Mouse (Mus musculus): Measurements from ENCODE around the gene Ttc9.

Ttc9 gene

DNA sequence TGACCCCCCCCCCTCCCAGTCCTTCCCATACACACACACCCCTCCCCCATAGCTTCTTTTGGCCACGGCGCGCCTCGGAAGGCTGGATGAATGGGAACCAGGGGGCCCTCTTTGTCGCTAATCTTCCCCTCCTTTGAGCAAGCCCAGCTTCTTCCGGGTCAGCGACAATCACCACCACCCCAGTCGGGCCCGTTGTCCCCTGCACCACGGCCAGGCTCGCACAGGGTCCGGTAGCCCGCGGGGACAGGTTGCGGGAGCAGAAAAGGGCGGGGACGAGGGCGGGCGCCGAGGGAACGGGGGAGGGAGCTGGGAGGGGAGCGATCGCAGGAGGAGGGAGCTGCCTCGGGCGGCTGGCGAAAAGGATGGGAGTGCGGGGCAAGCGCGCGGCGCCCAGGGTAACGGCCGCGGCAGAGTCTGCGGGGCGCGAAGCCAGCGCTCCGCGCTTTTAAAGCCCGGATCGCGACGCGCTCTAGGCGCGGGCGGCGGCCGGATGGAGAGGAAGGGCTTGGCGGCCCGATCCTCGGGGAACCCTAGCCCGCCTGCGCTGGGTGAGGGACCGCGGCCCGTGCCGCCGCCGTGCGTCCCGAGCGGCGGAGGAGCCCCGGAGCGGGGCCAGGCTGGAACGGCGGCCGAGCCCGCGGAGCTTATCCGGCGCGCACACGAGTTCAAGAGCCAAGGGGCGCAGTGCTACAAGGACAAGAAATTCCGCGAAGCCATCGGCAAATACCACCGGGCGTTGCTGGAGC, at the start of gene Ttc9:
Ttc9 (plus strand) TSS at position 335 of the 746 bp plus-strand sequence.
- peak; percentile 80 for ATAC-seq (ENCODE audit: insufficient number of reproducible peaks, low FRiP score, low TSS enrichment)

DNA sequence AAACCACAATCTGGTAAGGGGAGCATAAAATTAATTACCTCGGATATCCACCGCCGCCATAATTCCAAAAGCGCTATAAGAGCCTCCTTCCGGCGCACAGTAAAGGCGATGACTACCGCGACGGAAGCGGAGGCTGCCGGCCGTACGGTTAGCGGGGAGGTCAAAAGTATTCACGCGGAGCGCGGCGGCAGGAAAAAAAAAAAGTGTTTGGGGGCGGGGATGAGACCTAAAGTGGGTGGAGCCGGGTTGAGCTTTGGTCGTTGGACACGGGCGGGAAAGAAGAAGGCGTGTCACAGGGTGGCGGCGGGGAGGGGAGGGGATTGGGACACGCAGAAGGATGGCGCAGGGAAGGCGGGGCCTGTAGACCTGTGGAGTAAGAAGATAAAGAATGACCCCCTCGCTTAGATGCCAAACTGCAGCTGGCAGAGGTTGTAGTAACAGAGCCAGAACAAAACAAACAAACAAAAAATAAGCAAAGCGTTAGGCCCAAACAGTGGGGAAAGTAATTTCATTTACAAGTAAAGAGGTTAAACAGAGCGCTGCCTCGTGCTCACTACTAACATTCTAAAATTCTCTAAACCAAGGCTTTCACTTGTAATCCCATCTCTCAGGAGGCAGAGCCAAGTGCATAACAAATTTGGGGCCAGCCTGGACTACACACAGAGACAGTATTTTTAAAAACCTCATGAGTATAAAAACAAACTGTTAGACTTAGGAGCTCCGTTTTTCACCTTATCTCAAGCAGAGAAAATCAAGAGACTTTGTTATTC, 36.0 kb upstream of the Ttc9 start, which contains the start of gene Med6:
Med6 (minus strand) TSS at position 107 of the 770 bp plus-strand sequence.
- ATAC-seq (ENCODE audit: insufficient number of reproducible peaks, low FRiP score, low TSS enrichment): peak; percentile 97

DNA sequence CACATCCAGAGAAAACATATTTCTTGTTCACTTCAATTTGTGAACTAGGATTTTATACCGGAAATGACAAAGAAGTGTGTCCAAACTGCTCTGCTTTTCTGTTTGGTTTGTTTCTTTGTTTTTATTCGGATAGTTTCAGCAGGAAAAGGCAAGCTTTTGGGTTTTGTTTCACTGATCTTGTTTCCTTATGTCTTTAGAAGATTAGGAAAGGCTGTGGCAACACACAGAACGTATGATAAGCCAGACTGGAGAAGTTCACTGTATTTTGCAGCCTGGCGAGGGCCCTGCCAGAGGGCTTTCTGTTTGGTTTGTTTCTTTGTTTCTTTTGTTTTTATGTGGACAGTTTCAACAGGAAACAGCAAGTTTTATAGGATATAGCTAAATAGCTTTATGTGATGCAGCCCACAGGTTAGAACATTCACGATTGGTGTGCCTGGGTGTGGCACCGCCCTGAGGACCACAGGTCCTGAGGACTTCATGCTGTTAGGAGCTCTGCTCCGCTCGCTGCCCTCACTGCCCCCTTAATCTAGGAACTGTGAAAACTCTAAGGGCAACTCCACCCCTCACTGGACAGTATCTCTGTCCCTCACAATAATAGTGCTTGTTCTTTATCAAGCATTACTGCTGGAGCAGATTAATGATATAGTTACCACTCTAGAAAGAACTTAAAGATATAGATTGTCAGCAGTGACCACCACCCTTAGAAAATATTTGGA, 34.3 kb upstream of the Ttc9 start:
- ATAC-seq (ENCODE audit: insufficient number of reproducible peaks, low FRiP score, low TSS enrichment): no peak

DNA sequence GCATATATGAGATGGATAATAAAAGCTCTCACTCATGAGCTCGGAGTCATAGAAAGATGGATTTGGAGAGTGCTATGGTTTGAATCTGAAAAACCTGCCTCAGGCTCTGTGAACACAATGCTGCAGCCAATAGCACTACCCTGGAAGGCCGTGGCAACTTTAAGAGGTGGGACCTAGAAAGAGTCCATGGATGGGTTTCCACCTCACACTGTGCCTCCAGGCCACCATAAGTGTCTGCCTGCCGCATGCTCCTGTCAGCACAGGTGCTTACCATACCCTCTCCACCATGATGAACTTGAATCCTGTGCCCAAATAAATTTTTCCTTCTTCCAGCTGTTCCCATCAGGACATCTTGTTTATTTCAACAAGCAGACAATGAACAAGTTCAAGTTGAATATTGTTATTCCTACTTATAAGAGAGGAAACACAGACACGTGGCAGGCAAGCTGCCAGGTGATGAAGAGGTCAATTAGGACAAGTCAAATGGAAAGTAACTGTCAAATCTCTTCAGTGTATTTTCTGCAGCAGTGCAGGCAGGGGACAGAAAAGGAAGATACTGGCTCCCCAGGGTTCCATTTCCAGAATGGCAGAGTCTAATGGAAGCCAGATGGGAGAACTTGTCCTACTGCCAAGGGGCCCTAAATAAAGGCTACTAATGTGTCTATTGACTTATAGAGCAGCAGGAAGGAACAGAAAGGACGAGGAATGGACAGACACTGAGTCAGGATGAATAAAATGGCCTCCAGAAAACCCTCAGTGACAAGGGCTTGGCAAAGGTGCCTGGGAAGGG, 25.9 kb upstream of the Ttc9 start:
- ATAC-seq (ENCODE audit: insufficient number of reproducible peaks, low FRiP score, low TSS enrichment): no peak

DNA sequence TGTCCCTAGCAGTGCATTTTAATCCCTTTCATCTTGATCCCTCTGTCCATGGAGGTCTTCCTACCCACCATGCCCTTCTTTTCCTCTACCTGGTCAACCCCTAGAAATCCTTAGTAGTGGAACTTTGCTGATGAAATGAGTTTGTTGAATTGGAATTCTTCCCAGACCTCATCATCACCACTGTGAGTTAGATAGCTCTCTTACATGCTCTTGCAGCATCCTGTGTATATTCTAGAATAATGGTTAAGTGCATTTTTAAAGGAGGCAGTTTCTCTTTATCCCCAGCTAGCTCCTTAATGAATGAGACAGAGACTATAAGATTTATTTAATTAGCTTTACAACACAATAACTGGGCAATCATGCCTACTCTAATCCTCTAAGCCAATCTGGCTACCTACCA, 21.6 kb upstream of the Ttc9 start:
- ATAC-seq (ENCODE audit: insufficient number of reproducible peaks, low FRiP score, low TSS enrichment): no peak

DNA sequence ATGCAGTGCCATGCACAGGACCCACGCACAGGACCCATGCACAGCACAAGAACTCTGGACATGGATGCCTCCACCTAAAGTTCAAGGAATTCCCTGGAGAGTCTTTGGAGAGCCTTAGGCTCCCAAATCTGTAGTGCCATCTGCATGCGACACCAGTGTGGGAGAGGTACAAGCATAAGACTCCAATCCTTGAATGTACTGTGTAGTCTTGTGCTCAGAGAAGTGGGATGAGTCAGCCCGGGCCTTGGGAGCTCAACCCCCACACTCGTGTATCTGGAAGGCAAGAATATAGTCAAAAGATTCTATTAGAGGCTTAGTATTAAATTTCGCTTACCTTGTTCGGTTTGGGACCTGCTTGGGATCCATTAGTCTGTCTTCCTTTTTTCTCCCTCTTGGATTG, 15.2 kb upstream of the Ttc9 start:
- ATAC-seq (ENCODE audit: insufficient number of reproducible peaks, low FRiP score, low TSS enrichment): no peak

DNA sequence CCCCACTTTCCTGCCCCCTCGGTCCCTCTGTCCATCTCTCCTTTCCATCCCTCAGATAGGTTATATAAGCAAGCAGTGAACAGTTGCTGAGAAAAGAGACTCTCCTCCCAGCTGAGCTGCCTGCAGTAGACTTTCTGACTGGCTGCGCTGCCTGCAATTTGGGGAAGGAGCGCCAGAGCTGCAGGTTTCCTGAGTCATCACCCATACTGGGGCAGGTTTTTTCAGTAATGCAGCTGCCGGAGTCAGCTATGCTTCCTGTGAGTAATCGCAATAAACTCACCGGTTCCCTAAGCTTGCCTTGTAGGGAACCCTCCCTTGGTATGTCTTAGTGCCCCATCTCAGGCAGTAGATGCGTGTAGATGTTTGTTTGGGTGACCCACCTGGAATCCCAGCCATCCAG, 14.1 kb upstream of the Ttc9 start:
- ATAC-seq (ENCODE audit: insufficient number of reproducible peaks, low FRiP score, low TSS enrichment): no peak

GRCm38 (mm10) chr12:81619302-81619701, 11.7 kb upstream of the Ttc9 start:
- peak; percentile 52; the same call in 1 of the 2 replicates for ATAC-seq (ENCODE audit: insufficient number of reproducible peaks, low FRiP score, low TSS enrichment)

- ATAC-seq (ENCODE audit: insufficient number of reproducible peaks, low FRiP score, low TSS enrichment): no peak
Measured at GRCm38 (mm10) chr12:81623377-81623776, 7.7 kb upstream of the Ttc9 start.

DNA sequence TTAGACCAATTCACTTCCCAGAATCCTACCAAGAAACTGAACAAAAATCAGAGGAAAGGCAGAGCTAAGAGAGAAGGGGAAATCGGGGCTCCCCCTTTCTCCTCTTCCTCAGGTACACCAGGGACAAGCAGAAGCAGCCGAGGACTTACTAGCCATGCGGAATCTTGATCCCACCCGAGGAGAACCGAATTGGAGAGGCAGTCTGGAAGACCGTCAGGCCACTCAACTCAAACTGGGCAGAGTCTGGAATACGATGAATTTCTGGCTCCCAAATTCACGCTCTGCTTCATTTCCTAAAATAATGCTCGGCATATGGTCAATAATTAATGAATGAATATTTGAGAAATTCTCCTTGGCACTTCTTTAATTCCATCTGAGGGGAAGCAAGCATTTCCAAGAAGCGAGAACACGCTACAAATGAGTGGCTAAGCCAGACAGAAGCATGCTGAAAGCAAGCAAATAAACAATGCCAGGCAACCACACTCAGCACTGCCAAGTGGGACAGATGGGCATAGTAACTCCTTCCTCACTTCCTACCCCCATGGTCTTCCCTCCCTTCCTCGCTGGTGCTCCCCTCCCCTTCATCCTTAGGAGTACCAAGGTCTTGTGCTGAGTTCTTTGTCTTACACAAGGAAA, 4.7 kb upstream of the Ttc9 start:
- no peak for ATAC-seq (ENCODE audit: insufficient number of reproducible peaks, low FRiP score, low TSS enrichment)

DNA sequence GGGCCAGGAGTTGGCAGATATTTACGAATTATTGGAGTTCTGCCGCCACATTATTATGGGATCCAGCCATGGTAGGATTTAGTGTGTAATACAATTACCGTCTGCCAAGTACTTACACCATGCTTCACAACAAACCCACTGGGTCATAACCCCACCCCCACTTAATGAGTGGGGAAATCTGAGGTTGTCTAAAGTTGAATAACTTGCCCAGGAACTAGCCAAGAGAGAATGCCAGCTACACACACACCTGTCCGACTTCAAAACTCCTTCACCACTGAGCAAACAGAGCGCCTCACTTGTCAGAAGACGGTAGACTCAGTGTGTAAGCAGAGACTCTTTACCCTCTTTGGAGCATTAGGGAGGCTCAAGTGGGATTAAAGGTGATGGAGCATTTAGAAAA, 3.6 kb upstream of the Ttc9 start:
- ATAC-seq (ENCODE audit: insufficient number of reproducible peaks, low FRiP score, low TSS enrichment): no peak

DNA sequence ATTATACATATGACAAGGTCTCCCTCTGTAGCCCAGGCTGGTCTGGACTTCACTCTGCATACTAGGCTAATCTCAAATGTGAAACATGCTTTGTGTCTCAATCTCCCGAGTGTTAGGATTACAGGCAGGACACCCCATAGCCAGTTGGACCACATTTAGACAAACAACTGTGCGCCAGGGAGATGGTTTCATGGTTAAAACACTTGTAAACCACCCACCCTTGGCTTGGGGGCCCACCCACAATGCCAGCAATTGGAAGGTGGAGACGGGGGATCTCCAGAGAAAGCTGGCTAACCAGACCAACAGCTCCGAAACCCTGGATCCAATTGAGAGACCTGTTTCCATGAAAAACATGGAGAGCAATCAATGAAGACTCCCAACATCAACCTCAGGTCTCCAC, 3.0 kb upstream of the Ttc9 start:
- ATAC-seq (ENCODE audit: insufficient number of reproducible peaks, low FRiP score, low TSS enrichment): no peak

DNA sequence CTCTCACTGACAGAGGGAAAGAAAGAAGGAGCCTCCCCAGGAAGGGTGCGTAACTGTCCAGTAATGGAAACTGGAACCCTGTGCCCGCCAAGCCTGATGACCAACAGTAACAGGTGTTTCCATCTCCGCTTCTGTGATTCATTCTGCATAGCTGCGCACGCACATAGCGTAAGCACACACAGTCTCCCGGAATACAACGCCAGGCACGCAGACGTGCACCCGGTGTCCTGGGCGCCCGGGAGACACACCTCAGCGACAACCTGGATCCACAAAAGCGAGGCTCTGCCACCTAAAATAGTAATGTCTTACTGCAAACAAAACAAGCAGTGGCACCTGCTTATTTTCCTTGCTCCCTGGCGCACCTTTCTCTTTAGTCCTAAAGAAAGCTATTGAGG, 532 bp upstream of the Ttc9 start:
- ATAC-seq (ENCODE audit: insufficient number of reproducible peaks, low FRiP score, low TSS enrichment): peak; percentile 59; the same call in 1 of the 2 replicates

DNA sequence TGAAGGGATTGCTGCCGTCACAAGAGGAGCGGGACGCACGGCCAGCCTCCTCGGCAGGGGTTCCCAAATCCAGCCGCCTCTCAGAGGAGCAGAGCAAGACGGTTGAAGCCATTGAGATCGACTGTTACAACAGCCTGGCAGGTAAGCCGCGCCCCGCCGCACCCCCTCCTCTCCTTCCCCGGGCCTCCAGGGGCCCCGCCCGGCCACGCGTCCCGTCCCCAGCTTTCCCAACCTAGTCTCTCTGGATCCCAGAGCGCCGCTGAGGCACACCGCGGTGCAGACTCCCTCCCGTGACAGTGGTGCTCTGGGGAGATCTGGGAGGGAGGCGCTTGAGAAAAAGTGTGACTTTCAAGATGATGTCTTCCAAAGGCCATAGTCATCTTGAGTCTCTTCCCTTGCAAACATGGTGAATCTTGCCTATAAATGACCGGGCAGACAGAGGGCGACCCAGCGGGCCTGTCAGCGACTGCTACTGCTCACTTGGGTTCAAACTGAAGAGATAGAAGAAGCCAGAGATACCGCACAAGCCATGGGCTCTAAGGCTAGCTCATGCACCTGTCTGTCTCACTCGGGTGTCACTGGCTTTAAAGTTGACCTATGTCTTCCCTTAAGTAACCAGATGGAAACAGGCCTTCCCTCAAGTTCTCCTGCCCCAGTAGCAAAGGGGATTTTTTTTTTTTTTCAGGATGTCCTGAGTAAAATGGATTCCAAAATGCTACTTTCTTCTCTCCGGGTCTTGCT, 782 bp downstream of the Ttc9 start:
- ATAC-seq (ENCODE audit: insufficient number of reproducible peaks, low FRiP score, low TSS enrichment): 0 out of 2 replicates have a peak, but pooled peaks have one; percentile 24

- ATAC-seq (ENCODE audit: insufficient number of reproducible peaks, low FRiP score, low TSS enrichment): no peak
Measured at GRCm38 (mm10) chr12:81633246-81633645, 2.2 kb downstream of the Ttc9 start.

DNA sequence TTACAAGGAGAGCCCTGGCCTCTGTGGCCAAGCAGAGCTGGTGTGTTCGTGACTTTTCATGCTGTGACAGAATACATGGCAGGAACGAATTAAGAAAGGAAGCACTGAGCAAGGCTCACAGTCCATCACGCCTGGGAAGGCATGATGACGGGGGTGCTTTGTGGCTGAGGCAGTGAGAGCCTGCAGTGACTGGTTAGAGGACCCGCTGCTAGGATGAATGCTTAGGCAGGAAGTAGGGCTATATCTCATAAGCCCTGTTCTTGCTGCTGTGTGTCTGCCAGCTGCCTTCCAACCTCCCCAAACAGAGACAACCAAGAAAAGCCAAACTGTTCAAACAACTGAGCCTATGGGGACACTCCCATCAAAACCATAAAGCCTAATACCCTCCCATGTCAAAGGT, 9.6 kb downstream of the Ttc9 start:
- ATAC-seq (ENCODE audit: insufficient number of reproducible peaks, low FRiP score, low TSS enrichment): no peak

DNA sequence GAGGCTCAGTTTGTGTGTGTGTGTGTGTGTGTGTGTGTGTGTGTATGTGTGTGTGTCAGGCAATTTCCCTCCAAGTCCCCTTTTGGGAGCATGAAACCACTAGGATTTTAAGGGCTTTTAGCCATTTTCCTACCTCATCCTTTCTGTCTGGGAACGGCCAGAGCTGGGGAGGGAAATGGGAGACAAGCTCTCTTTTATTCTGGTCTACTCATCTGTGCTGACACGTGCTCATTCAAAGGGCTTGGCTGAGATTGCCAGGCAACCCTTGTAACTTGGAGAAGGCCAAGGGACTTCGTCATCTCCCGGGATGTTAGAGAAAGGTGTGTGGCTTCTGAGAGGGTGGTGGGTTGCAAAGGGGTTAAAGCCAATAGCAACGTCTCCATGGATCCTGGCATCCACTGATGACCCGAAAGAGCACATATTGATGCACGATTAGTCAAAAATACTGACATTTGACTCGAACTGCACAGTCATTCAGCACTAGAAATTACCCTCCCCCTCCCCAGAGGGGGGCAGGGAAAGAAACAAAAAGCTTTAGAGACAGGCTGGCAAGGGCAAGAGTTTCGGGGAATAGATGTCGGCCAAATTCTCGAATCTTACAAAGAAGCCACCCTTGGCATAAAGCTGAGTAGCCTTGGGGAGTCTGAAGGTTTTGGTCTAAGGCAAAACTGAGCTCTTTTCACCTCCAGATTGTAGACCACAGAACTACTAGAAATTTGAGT, 11.5 kb downstream of the Ttc9 start:
- ATAC-seq (ENCODE audit: insufficient number of reproducible peaks, low FRiP score, low TSS enrichment): no peak

GRCm38 (mm10) chr12:81646811-81647210, 15.8 kb downstream of the Ttc9 start:
- ATAC-seq (ENCODE audit: insufficient number of reproducible peaks, low FRiP score, low TSS enrichment): no peak

Data from cerebellum, adult (tissue).